Mouse (Mus musculus) embryonic facial prominence, embryonic 13.5 days (tissue): ENCODE data around the gene Rpl18a. TPM values are rescaled to one million over a fixed set of nuclear protein-coding genes. Genes with fewer than 3 reads are reported as not detected.

Source experiments
- ATAC-seq: fragments of 200-750 bp; cut with Nextera tagmentation; 2 replicates; pipeline ENCODE4 v1.8.0; 2017; ENCODE audit warnings: low read depth; ENCODE audit not compliant: insufficient number of reproducible peaks, insufficient read depth, low FRiP score, low TSS enrichment
- H3K27ac ChIP-seq: fragments of 300-500 bp; sonication (generic); 2 replicates; pipeline ENCODE4 v1.5.1; 2015; ENCODE audit warnings: moderate library complexity, mild to moderate bottlenecking, inconsistent platforms
- H3K27me3 ChIP-seq: fragments of 300-500 bp; sonication (generic); 2 replicates; pipeline ENCODE4 v1.6.1; 2015; ENCODE audit warnings: mild to moderate bottlenecking, inconsistent platforms
- H3K36me3 ChIP-seq: fragments of 300-500 bp; sonication (generic); 2 replicates; pipeline ENCODE4 v1.6.1; 2015; ENCODE audit warnings: mild to moderate bottlenecking, inconsistent platforms
- H3K4me1 ChIP-seq: fragments of 300-500 bp; sonication (generic); 2 replicates; pipeline ENCODE4 v1.6.1; 2015; ENCODE audit warnings: inconsistent platforms
- H3K4me2 ChIP-seq: fragments of 300-500 bp; sonication (generic); 2 replicates; pipeline ENCODE4 v1.6.1; 2015; ENCODE audit warnings: moderate library complexity, mild to moderate bottlenecking, inconsistent platforms
- H3K4me3 ChIP-seq: fragments of 300-500 bp; sonication (generic); 2 replicates; pipeline ENCODE4 v1.5.1; 2015; ENCODE audit warnings: mild to moderate bottlenecking, inconsistent platforms
- H3K9ac ChIP-seq: fragments of 300-500 bp; sonication (generic); 2 replicates; pipeline ENCODE4 v1.6.1; 2015; ENCODE audit warnings: mild to moderate bottlenecking, inconsistent platforms
- H3K9me3 ChIP-seq: fragments of 300-500 bp; sonication (generic); 2 replicates; pipeline ENCODE4 v1.6.1; 2016; ENCODE audit warnings: inconsistent platforms
- WGBS: fragments of 180-500 bp; shearing (Covaris S2); methylation state at CpG from one replicate; pipeline ENCODE4 v1.1.7; 2015; ENCODE audit warnings: mixed read lengths; 5-methylcytosine and 5-hydroxymethylcytosine counted together
- polyA plus RNA-seq: library from polyadenylated mRNA; unstranded; fragments of >200 nt; fragmentation: Nextera tagmentation; extraction: Ambion mirVana; gene quantifications from 2 replicates; pipeline ENCODE4 v1.2.1, GENCODE M21; 2015

Rpl18a gene
- polyA plus RNA-seq, 1 experiment from 2014 or later = 4,959 TPM

- H3K27me3 ChIP-seq = 0 out of 2 replicates have a peak, but pooled peaks cover 3% of the 10 kb centered on the region
- no peak overlapping the region for H3K9ac ChIP-seq
- peaks cover 17% of the 10 kb centered on the region for H3K4me1 ChIP-seq
- H3K4me3 ChIP-seq = no peak overlapping the region
- no peak for ATAC-seq
- WGBS = 34% methylated on average over 2 of the region's 2 CpGs
- no peaks in the 10 kb centered on the region for H3K9me3 ChIP-seq
- no peak overlapping the region for H3K27ac ChIP-seq
- H3K36me3 ChIP-seq = no peaks in the 10 kb centered on the region
- no peak overlapping the region for H3K4me2 ChIP-seq
Observed at GRCm38 (mm10) chr8:70878178-70878577, 19.0 kb downstream of the Rpl18a start.

GRCm38 (mm10) chr8:70876382-70876781, 20.8 kb downstream of the Rpl18a start:
- H3K9ac ChIP-seq = no peak overlapping the region
- H3K36me3 ChIP-seq = no peaks in the 10 kb centered on the region
- H3K27ac ChIP-seq = no peak overlapping the region
- no peak overlapping the region for H3K4me2 ChIP-seq
- ATAC-seq = no peak
- H3K4me3 ChIP-seq = no peak overlapping the region
- 0 out of 2 replicates have a peak, but pooled peaks cover 3% of the 10 kb centered on the region for H3K27me3 ChIP-seq
- 56% methylated on average over 4 of the region's 4 CpGs for WGBS
- peaks cover 25% of the 10 kb centered on the region for H3K4me1 ChIP-seq
- H3K9me3 ChIP-seq = no peaks in the 10 kb centered on the region

GRCm38 (mm10) chr8:70874441-70874840, 22.8 kb downstream of the Rpl18a start:
- no peak overlapping the region for H3K27ac ChIP-seq
- no peak overlapping the region for H3K4me3 ChIP-seq
- H3K9ac ChIP-seq = 0 out of 2 replicates have a peak overlapping the region, but pooled peaks have one; percentile 27
- no peaks in the 10 kb centered on the region for H3K9me3 ChIP-seq
- H3K4me1 ChIP-seq = peaks cover 14% of the 10 kb centered on the region
- ATAC-seq = no peak
- no peaks in the 10 kb centered on the region for H3K36me3 ChIP-seq
- H3K27me3 ChIP-seq = 0 out of 2 replicates have a peak, but pooled peaks cover 1% of the 10 kb centered on the region
- WGBS = 89% methylated on average over 13 of the region's 13 CpGs
- no peak overlapping the region for H3K4me2 ChIP-seq

- Histone ChIP-seq H3K36me3 (no peaks in the 10 kb centered on the region), H3K27ac (peak within 1 kb of the TSS; percentile 89), H3K4me3 (peak within 1 kb of the TSS; percentile 76), H3K4me2 (peak within 1 kb of the TSS; percentile 80), H3K27me3 (no peaks in the 10 kb centered on the region), H3K9me3 (no peaks in the 10 kb centered on the region), H3K4me1 (peaks cover 24% of the 10 kb centered on the region), H3K9ac (peak within 1 kb of the TSS; percentile 81)
- 1% methylated on average over 46 of the region's 46 CpGs for WGBS
- ATAC-seq = peak; percentile 81
Observed at GRCm38 (mm10) chr8:70873364-70873985, 23.7 kb downstream of the Rpl18a start, which contains the start of gene Ccdc124. Gene Ccdc124 (minus strand): TSS chr8:70873935.

GRCm38 (mm10) chr8:70872643-70873363, 24.4 kb downstream of the Rpl18a start:
- no peak for ATAC-seq
- Histone ChIP-seq H3K27me3 (no peaks in the 10 kb centered on the region), H3K4me2 (peak overlapping the region; percentile 80), H3K36me3 (peaks cover 5% of the 10 kb centered on the region), H3K4me1 (peaks cover 29% of the 10 kb centered on the region), H3K9me3 (no peaks in the 10 kb centered on the region), H3K9ac (peak overlapping the region; percentile 81), H3K27ac (peak overlapping the region; percentile 89), H3K4me3 (peak overlapping the region; percentile 76)
- 3% methylated on average over 31 of the region's 31 CpGs for WGBS

GRCm38 (mm10) chr8:70871195-70871807, 25.9 kb downstream of the Rpl18a start:
- Histone ChIP-seq H3K4me1 (peaks cover 32% of the 10 kb centered on the region), H3K9me3 (no peaks in the 10 kb centered on the region), H3K27ac (no peak overlapping the region), H3K27me3 (no peaks in the 10 kb centered on the region), H3K4me2 (no peak overlapping the region), H3K36me3 (peaks cover 8% of the 10 kb centered on the region), H3K4me3 (no peak overlapping the region), H3K9ac (peak overlapping the region; percentile 51; the same call in 1 of the 2 replicates)
- 89% methylated on average over 5 of the region's 5 CpGs for WGBS
- ATAC-seq = no peak

GRCm38 (mm10) chr8:70869601-70870041, 27.6 kb downstream of the Rpl18a start:
- Histone ChIP-seq H3K27me3 (no peaks in the 10 kb centered on the region), H3K4me3 (no peak overlapping the region), H3K9ac (peak overlapping the region; percentile 51; the same call in 1 of the 2 replicates), H3K36me3 (peaks cover 8% of the 10 kb centered on the region), H3K9me3 (no peaks in the 10 kb centered on the region), H3K4me2 (peak overlapping the region; percentile 57; the same call in 1 of the 2 replicates), H3K27ac (no peak overlapping the region), H3K4me1 (peaks cover 41% of the 10 kb centered on the region)
- 46% methylated on average over 16 of the region's 16 CpGs for WGBS
- no peak for ATAC-seq

- H3K4me2 ChIP-seq = peak overlapping the region; percentile 57
- H3K27me3 ChIP-seq = peaks cover 4% of the 10 kb centered on the region; the same call in 1 of the 2 replicates
- no peak for ATAC-seq
- peaks cover 8% of the 10 kb centered on the region for H3K36me3 ChIP-seq
- peaks cover 45% of the 10 kb centered on the region for H3K4me1 ChIP-seq
- H3K27ac ChIP-seq = peak overlapping the region; percentile 11; the same call in 1 of the 2 replicates
- H3K9ac ChIP-seq = peak overlapping the region; percentile 51
- no peaks in the 10 kb centered on the region for H3K9me3 ChIP-seq
- 34% methylated on average over 5 of the region's 5 CpGs for WGBS
- H3K4me3 ChIP-seq = peak overlapping the region; percentile 31
Observed at GRCm38 (mm10) chr8:70869199-70869571, 28.0 kb downstream of the Rpl18a start.

- peak overlapping the region; percentile 11; the same call in 1 of the 2 replicates for H3K27ac ChIP-seq
- no peak for ATAC-seq
- peak overlapping the region; percentile 57 for H3K4me2 ChIP-seq
- H3K9ac ChIP-seq = peak overlapping the region; percentile 51
- H3K4me1 ChIP-seq = peaks cover 51% of the 10 kb centered on the region
- 12% methylated on average over 40 of the region's 40 CpGs for WGBS
- H3K4me3 ChIP-seq = peak overlapping the region; percentile 31
- peaks cover 9% of the 10 kb centered on the region; the same call in 1 of the 2 replicates for H3K27me3 ChIP-seq
- H3K36me3 ChIP-seq = peaks cover 8% of the 10 kb centered on the region
- H3K9me3 ChIP-seq = no peaks in the 10 kb centered on the region
Observed at GRCm38 (mm10) chr8:70868559-70869198, 28.5 kb downstream of the Rpl18a start.

- Histone ChIP-seq H3K36me3 (peaks cover 8% of the 10 kb centered on the region), H3K9me3 (no peaks in the 10 kb centered on the region), H3K4me2 (peak overlapping the region; percentile 96), H3K27me3 (peaks cover 30% of the 10 kb centered on the region), H3K4me1 (peaks cover 57% of the 10 kb centered on the region), H3K27ac (peak overlapping the region; percentile 90; the same call in 1 of the 2 replicates), H3K9ac (no peak overlapping the region), H3K4me3 (0 out of 2 replicates have a peak overlapping the region, but pooled peaks have one; percentile 52)
- WGBS = 83% methylated on average over 7 of the region's 7 CpGs
- ATAC-seq = no peak
Observed at GRCm38 (mm10) chr8:70866566-70866965, 30.6 kb downstream of the Rpl18a start.

GRCm38 (mm10) chr8:70866001-70866520, 31.2 kb downstream of the Rpl18a start:
- 0 out of 2 replicates have a peak, but pooled peaks have one; percentile 0 for ATAC-seq
- WGBS = 8% methylated on average over 12 of the region's 12 CpGs
- peak overlapping the region; percentile 90 for H3K27ac ChIP-seq
- peaks cover 57% of the 10 kb centered on the region for H3K4me1 ChIP-seq
- peak overlapping the region; percentile 52 for H3K4me3 ChIP-seq
- H3K9ac ChIP-seq = peak overlapping the region; percentile 74
- H3K36me3 ChIP-seq = peaks cover 8% of the 10 kb centered on the region
- peak overlapping the region; percentile 96 for H3K4me2 ChIP-seq
- H3K9me3 ChIP-seq = no peaks in the 10 kb centered on the region
- H3K27me3 ChIP-seq = peaks cover 34% of the 10 kb centered on the region
